Mouse (Mus musculus) neural tube, embryonic 12.5 days (tissue): ENCODE measurements around the gene Trak1. TPM values are rescaled to one million over a fixed set of nuclear protein-coding genes. Genes with fewer than 3 reads are reported as not detected.

Experiments
- ATAC-seq: fragments of 200-750 bp; cut with Nextera tagmentation; 2 replicates; pipeline ENCODE4 v1.8.0; 2017; ENCODE audit warnings: low read depth, mild to moderate bottlenecking, moderate TSS enrichment, moderate library complexity; ENCODE audit not compliant: low FRiP score
- H3K27ac ChIP-seq: fragments of 300-500 bp; sonication (generic); 2 replicates; pipeline ENCODE4 v1.5.1; 2016
- H3K27me3 ChIP-seq: fragments of 300-500 bp; sonication (generic); replicated peaks from 2 replicates; pipeline ENCODE4 v1.6.1; 2016; ENCODE audit warnings: mild to moderate bottlenecking
- H3K36me3 ChIP-seq: fragments of 300-500 bp; sonication (generic); 2 replicates; pipeline ENCODE4 v1.6.1; 2016; ENCODE audit warnings: mild to moderate bottlenecking
- H3K4me1 ChIP-seq: fragments of 300-500 bp; sonication (generic); 2 replicates; pipeline ENCODE4 v1.6.1; 2016
- H3K4me2 ChIP-seq: fragments of 300-500 bp; sonication (generic); replicated peaks from 2 replicates; pipeline ENCODE4 v1.6.1; 2016; ENCODE audit warnings: mild to moderate bottlenecking
- H3K4me3 ChIP-seq: fragments of 300-500 bp; sonication (generic); 2 replicates; pipeline ENCODE4 v1.5.1; 2016
- H3K9ac ChIP-seq: fragments of 300-500 bp; sonication (generic); 2 replicates; pipeline ENCODE4 v1.6.1; 2016; ENCODE audit warnings: mild to moderate bottlenecking
- H3K9me3 ChIP-seq: fragments of 300-500 bp; sonication (generic); 2 replicates; pipeline ENCODE4 v1.6.1; 2016; ENCODE audit warnings: mild to moderate bottlenecking
- WGBS: fragments of 180-500 bp; shearing (Covaris S2); methylation state at CpG from one replicate; pipeline ENCODE4 v1.1.7; 2016; 5-methylcytosine and 5-hydroxymethylcytosine counted together
- polyA plus RNA-seq: library from polyadenylated mRNA; unstranded; fragments of >200 nt; fragmentation: Nextera tagmentation; extraction: Ambion mirVana; gene quantifications from 2 replicates; pipeline ENCODE4 v1.2.1, GENCODE M21; 2016

Gene Trak1
- polyA plus RNA-seq, 1 experiment from 2014 or later, result 41.7 TPM

GRCm38 (mm10) chr9:121277118-121278060 lies 19.9 kb upstream of the Trak1 start, which contains the start of gene Ulk4:
Ulk4 (minus strand) TSS chr9:121277197.
- Histone ChIP-seq H3K4me2 (peak within 1 kb of the TSS; percentile 84), H3K4me3 (peak within 1 kb of the TSS; percentile 68), H3K36me3 (no peaks in the 10 kb centered on the region), H3K27me3 (no peaks in the 10 kb centered on the region), H3K4me1 (peaks cover 10% of the 10 kb centered on the region), H3K9ac (peak within 1 kb of the TSS; percentile 69), H3K9me3 (peaks cover 5% of the 10 kb centered on the region; the same call in 1 of the 2 replicates), H3K27ac (peak within 1 kb of the TSS; percentile 64; the same call in 1 of the 2 replicates)
- ATAC-seq, result peak; percentile 97
- under 1% methylated on average over 59 of the region's 59 CpGs for WGBS

GRCm38 (mm10) chr9:121279216-121279615 lies 18.1 kb upstream of the Trak1 start:
- no peak overlapping the region for H3K27ac ChIP-seq
- no peak overlapping the region for H3K4me2 ChIP-seq
- 93% methylated on average over 5 of the region's 5 CpGs for WGBS
- H3K27me3 ChIP-seq, result no peaks in the 10 kb centered on the region
- no peaks in the 10 kb centered on the region for H3K36me3 ChIP-seq
- H3K9me3 ChIP-seq, result peaks cover 9% of the 10 kb centered on the region; the same call in 1 of the 2 replicates
- peaks cover 10% of the 10 kb centered on the region for H3K4me1 ChIP-seq
- H3K9ac ChIP-seq, result no peak overlapping the region
- no peak for ATAC-seq
- no peak overlapping the region for H3K4me3 ChIP-seq

GRCm38 (mm10) chr9:121281891-121282290 lies 15.4 kb upstream of the Trak1 start:
- Histone ChIP-seq H3K9ac (no peak overlapping the region), H3K27ac (no peak overlapping the region), H3K9me3 (peaks cover 9% of the 10 kb centered on the region; the same call in 1 of the 2 replicates), H3K4me2 (no peak overlapping the region), H3K27me3 (no peaks in the 10 kb centered on the region), H3K4me1 (peaks cover 5% of the 10 kb centered on the region), H3K36me3 (no peaks in the 10 kb centered on the region), H3K4me3 (no peak overlapping the region)
- ATAC-seq, result no peak
- 83% methylated on average over 6 of the region's 6 CpGs for WGBS

- Histone ChIP-seq H3K4me1 (no peaks in the 10 kb centered on the region), H3K27ac (no peak overlapping the region), H3K4me3 (no peak overlapping the region), H3K9ac (no peak overlapping the region), H3K4me2 (no peak overlapping the region), H3K27me3 (no peaks in the 10 kb centered on the region), H3K36me3 (no peaks in the 10 kb centered on the region), H3K9me3 (peaks cover 9% of the 10 kb centered on the region; the same call in 1 of the 2 replicates)
- WGBS, result 97% methylated on average over 6 of the region's 6 CpGs
- no peak for ATAC-seq
These were observed 13.6 kb upstream of the Trak1 start for GRCm38 (mm10) chr9:121283620-121284185.

- H3K4me3 ChIP-seq, result no peak overlapping the region
- H3K36me3 ChIP-seq, result no peaks in the 10 kb centered on the region
- peaks cover 12% of the 10 kb centered on the region; the same call in 1 of the 2 replicates for H3K9me3 ChIP-seq
- no peak for ATAC-seq
- WGBS, result 87% methylated on average over 3 of the region's 3 CpGs
- H3K9ac ChIP-seq, result no peak overlapping the region
- H3K4me2 ChIP-seq, result no peak overlapping the region
- H3K4me1 ChIP-seq, result no peaks in the 10 kb centered on the region
- H3K27me3 ChIP-seq, result no peaks in the 10 kb centered on the region
- H3K27ac ChIP-seq, result no peak overlapping the region
These were observed 12.9 kb upstream of the Trak1 start for GRCm38 (mm10) chr9:121284422-121284821.

GRCm38 (mm10) chr9:121285341-121286324 lies 11.7 kb upstream of the Trak1 start:
- H3K9me3 ChIP-seq, result peaks cover 17% of the 10 kb centered on the region
- ATAC-seq, result peak; percentile 89
- no peaks in the 10 kb centered on the region for H3K36me3 ChIP-seq
- H3K4me1 ChIP-seq, result no peaks in the 10 kb centered on the region
- H3K9ac ChIP-seq, result peak overlapping the region; percentile 30
- H3K4me2 ChIP-seq, result peak overlapping the region; percentile 57
- no peaks in the 10 kb centered on the region for H3K27me3 ChIP-seq
- H3K4me3 ChIP-seq, result peak overlapping the region; percentile 33
- no peak overlapping the region for H3K27ac ChIP-seq
- 21% methylated on average over 29 of the region's 29 CpGs for WGBS

- Histone ChIP-seq H3K9me3 (peaks cover 17% of the 10 kb centered on the region), H3K9ac (no peak overlapping the region), H3K36me3 (no peaks in the 10 kb centered on the region), H3K4me3 (peak overlapping the region; percentile 33), H3K27me3 (no peaks in the 10 kb centered on the region), H3K4me2 (peak overlapping the region; percentile 57), H3K27ac (no peak overlapping the region), H3K4me1 (no peaks in the 10 kb centered on the region)
- WGBS, result 86% methylated on average over 3 of the region's 3 CpGs
- 0 out of 2 replicates have a peak, but pooled peaks have one; percentile 25 for ATAC-seq
These were observed 10.9 kb upstream of the Trak1 start for GRCm38 (mm10) chr9:121286325-121286901.

GRCm38 (mm10) chr9:121291275-121291674 lies 6.0 kb upstream of the Trak1 start:
- H3K36me3 ChIP-seq, result no peaks in the 10 kb centered on the region
- no peak for ATAC-seq
- peaks cover 8% of the 10 kb centered on the region; the same call in 1 of the 2 replicates for H3K9me3 ChIP-seq
- H3K9ac ChIP-seq, result no peak overlapping the region
- WGBS, result 77% methylated on average over 2 of the region's 2 CpGs
- H3K4me3 ChIP-seq, result no peak overlapping the region
- no peak overlapping the region for H3K27ac ChIP-seq
- no peak overlapping the region for H3K4me2 ChIP-seq
- H3K27me3 ChIP-seq, result no peaks in the 10 kb centered on the region
- no peaks in the 10 kb centered on the region for H3K4me1 ChIP-seq

GRCm38 (mm10) chr9:121293187-121293586 lies 4.1 kb upstream of the Trak1 start:
- WGBS, result 89% methylated on average over 7 of the region's 7 CpGs
- Histone ChIP-seq H3K9me3 (peaks cover 8% of the 10 kb centered on the region; the same call in 1 of the 2 replicates), H3K9ac (no peak overlapping the region), H3K4me2 (no peak overlapping the region), H3K27me3 (no peaks in the 10 kb centered on the region), H3K27ac (no peak overlapping the region), H3K4me3 (no peak overlapping the region), H3K4me1 (peaks cover 8% of the 10 kb centered on the region), H3K36me3 (no peaks in the 10 kb centered on the region)
- no peak for ATAC-seq

GRCm38 (mm10) chr9:121295221-121295620 lies 2.1 kb upstream of the Trak1 start:
- H3K4me3 ChIP-seq, result no peak overlapping the region
- no peaks in the 10 kb centered on the region for H3K27me3 ChIP-seq
- no peak overlapping the region for H3K27ac ChIP-seq
- H3K9me3 ChIP-seq, result no peaks in the 10 kb centered on the region
- WGBS, result 80% methylated on average over 7 of the region's 7 CpGs
- peaks cover 29% of the 10 kb centered on the region for H3K4me1 ChIP-seq
- H3K36me3 ChIP-seq, result no peaks in the 10 kb centered on the region
- H3K9ac ChIP-seq, result no peak overlapping the region
- no peak overlapping the region for H3K4me2 ChIP-seq
- no peak for ATAC-seq

- no peaks in the 10 kb centered on the region for H3K36me3 ChIP-seq
- peak overlapping the region; percentile 91 for H3K4me3 ChIP-seq
- WGBS, result 1% methylated on average over 7 of the region's 7 CpGs
- H3K9me3 ChIP-seq, result no peaks in the 10 kb centered on the region
- H3K27ac ChIP-seq, result no peak overlapping the region
- peak overlapping the region; percentile 90 for H3K4me2 ChIP-seq
- H3K4me1 ChIP-seq, result peaks cover 48% of the 10 kb centered on the region
- ATAC-seq, result no peak
- H3K9ac ChIP-seq, result peak overlapping the region; percentile 95
- no peaks in the 10 kb centered on the region for H3K27me3 ChIP-seq
These were observed 730 bp downstream of the Trak1 start for GRCm38 (mm10) chr9:121298065-121298398.
